Mouse (Mus musculus): ENCODE measurements at regions not wholly inside any gene's neighbourhood (a gene's known extent, or its start where the extent isn't known, plus 50 kb on each side); places are given as distances from the start of the nearest gene placed in this dataset.
"Not testable (repeated sequence)": the region's sequence is repeated elsewhere in the genome, so short reads cannot be mapped to it uniquely, and the experiment has no call there.

- DNase-seq (ENCODE audit: low spot score): peak; percentile 76
Observed at GRCm38 (mm10) chr14:61757086-61757822, 150.0 kb downstream of the Kcnrg start.

DNA sequence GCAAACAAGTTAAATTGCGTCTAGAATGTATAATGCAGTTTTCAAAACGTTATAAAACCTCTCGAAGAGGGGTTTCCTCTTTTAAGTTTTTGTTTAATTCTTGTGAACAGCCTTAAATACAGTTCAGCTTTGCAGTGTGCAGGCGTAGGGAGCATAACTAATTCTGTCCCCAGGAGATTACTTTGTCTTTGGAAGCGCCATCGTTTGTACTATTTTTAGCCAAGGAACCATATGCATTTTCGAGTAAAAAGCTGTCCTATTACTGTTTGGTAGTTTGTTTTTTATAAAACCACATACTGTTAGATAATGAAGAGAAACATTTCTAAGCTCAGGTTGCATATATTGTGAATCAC, 150.5 kb downstream of the Kcnrg start:
- DNase-seq (ENCODE audit: low spot score): no peak

- no peak for DNase-seq (ENCODE audit: low spot score)
Observed at GRCm38 (mm10) chr14:61758586-61758985, 151.3 kb downstream of the Kcnrg start.

DNA sequence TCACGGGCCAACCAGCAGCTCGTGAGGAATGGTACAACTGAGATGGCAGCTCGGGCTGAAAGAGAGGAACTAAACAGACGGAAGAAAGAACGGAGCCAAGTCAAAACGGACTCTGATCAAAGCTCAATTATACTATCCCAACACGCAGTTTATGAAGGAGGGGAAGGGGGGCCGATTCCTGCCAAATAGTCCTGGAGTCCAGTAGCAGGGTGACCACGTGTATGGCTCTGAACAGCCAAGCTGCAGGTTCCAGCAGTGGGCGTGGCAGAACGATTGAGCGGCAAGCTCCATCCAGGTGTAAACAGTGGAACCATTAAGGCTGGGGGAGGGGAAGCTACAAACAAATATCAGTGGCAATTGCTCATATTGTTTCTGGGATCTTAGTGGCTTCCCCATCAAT, 152.9 kb downstream of the Kcnrg start:
- not testable (repeated sequence) for DNase-seq (ENCODE audit: low spot score)

DNA sequence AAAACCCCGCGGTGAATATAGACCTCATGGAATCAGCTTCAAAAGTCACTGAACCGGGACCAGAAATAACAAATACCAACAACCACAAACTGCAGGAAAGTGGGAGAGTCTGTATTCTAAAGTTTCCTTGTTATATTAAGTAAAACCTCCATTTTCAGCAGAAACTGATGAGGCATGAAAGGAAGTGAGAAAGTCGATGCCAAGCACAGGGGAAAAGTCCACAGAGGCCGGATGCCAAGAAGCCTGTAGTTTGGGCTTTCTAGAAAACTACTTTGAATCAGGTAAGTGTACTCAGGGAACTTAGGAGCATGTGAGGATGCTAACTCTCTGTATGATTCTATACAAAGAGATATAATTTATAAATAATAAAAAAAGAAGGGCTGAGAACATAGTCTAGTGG, 154.8 kb downstream of the Kcnrg start:
- no peak for DNase-seq (ENCODE audit: low spot score)

DNA sequence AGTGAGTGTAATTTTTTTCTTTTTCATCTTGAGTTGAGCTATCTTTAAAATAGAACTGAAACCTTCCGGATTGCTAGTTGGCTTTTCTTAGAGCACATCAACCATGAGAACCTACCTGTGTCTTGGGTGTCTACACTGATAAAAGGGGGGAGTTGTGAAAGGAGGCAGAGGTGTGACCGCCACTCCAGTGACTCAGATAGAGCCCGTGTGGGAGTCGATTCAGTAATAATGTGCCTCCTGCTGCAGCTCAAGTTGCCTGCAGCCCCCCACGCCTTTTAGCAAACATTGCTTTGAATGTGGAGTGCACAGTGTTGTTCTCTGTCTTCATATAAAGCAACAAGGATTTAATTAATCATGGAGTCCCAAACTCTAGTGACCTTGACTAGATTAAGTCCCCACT, 162.6 kb downstream of the Kcnrg start:
- DNase-seq (ENCODE audit: low spot score): no peak

DNA sequence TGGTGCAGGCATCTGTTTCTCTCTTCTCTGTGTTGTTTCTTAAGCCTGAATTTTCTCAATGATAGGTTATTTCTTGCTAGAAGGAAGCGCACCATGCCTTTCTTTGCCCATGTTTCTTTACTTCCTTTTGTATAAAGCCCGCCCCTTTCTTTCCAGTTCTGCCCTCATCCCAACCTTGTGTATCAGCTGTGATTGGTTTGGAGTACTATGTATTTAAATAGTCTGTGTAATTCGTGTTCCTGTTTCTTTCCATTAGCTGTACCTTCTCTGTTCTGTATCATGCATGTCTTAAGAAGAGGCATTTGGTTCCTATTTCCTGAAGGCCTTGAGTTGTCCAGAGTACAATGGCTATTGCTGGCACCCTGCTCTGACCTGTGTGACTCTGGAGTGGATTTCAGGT, 166.9 kb downstream of the Kcnrg start:
- DNase-seq (ENCODE audit: low spot score): no peak

DNA sequence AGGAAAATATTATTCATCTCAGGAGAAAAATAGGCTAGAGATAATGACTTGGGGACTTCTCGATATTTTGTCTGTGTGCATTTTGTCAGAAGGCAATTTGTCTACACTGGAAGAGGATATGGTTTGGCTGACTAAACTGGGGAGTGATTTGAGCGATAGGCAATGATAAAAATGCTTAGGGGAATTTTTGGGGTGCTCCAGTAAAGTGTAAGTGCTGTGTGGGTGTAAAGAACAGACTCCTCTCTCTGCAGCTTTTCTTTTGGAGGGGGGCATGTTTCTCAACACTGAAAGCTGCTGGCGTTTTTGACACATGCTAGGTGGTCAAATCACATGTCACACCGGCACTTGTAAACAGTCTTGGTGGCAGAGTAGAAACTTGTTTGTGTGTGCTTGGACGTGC, 171.4 kb downstream of the Kcnrg start:
- DNase-seq (ENCODE audit: low spot score): no peak

DNA sequence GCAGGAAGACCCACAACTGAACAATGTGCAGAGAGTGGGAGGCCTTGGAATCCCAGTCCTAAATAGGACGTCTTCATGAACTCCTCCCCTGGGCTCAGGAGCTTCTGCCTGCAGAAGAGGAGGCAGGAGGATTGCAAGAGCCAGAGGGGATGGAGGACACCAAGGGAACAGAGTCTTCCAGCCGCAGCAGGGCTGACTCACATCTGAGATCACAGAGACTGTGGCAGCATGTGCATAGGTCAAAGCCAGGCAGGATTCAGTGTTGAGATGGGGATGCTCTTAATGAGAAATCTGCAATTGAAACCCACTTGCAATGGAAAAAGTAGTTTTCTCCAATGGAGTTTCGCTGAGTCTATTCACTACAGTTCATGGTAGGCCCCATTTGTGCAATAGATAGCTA, 175.9 kb downstream of the Kcnrg start:
- no peak for DNase-seq (ENCODE audit: low spot score)

- DNase-seq (ENCODE audit: low spot score): no peak
Observed at GRCm38 (mm10) chr14:61784609-61785008, 177.4 kb downstream of the Kcnrg start.

DNA sequence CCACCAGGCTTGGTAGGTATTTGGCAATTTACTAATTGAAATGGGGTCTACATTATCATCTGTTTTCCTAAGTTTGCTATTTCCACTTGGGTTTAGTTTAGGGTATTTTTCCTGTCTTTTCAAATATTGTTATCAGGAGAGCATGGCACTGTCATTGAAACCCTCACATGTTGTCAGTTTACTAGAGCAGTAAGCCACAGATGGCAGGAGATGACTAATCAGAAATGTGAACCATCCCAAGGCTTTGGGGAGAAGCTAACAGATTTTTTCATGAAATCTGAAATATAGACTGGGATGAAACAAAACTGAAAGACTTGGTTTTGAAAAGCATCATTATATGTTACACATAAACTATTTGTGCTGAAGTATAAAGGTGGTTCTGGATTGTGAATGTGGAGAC, 178.8 kb downstream of the Kcnrg start:
- DNase-seq (ENCODE audit: low spot score): no peak

GRCm38 (mm10) chr14:61787746-61788145, 180.5 kb downstream of the Kcnrg start:
- no peak for DNase-seq (ENCODE audit: low spot score)

GRCm38 (mm10) chr14:61788998-61789790, 181.9 kb downstream of the Kcnrg start:
- peak; percentile 67 for DNase-seq (ENCODE audit: low spot score)

GRCm38 (mm10) chr14:61795976-61796645, 188.9 kb downstream of the Kcnrg start:
- no peak for DNase-seq (ENCODE audit: low spot score)

- DNase-seq (ENCODE audit: low spot score): no peak
Observed at GRCm38 (mm10) chr14:61796671-61797070, 189.4 kb downstream of the Kcnrg start.

DNA sequence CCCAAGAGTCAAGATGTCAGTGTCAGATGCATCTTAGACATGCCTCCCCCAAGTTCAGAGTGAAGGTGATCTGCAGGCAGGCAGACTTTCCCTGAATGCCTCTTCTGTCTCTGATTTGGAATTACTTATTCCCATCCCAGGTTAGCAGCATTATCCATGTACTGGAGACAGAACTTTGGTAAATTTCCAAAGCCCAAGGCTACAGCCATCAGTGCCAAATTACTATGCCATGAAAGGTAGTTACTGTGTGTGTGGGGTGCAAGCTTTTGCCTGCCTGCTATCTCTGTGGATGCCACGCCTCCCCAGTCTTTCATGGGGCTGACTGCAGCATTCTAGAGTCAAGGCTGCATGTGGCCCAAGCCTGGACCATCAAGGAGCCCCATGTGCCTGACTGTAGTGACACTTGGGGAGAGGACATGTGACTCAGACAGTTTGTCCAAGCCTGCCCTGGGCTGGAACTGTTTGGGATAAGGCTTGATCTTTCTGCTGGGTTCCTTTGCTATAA, 196.2 kb downstream of the Kcnrg start:
- DNase-seq (ENCODE audit: low spot score): no peak

- no peak for DNase-seq (ENCODE audit: low spot score)
Observed at GRCm38 (mm10) chr14:61805433-61805832, 198.2 kb downstream of the Kcnrg start.

- DNase-seq (ENCODE audit: low spot score): no peak
Observed at GRCm38 (mm10) chr14:61808193-61808592, 200.9 kb downstream of the Kcnrg start.

DNA sequence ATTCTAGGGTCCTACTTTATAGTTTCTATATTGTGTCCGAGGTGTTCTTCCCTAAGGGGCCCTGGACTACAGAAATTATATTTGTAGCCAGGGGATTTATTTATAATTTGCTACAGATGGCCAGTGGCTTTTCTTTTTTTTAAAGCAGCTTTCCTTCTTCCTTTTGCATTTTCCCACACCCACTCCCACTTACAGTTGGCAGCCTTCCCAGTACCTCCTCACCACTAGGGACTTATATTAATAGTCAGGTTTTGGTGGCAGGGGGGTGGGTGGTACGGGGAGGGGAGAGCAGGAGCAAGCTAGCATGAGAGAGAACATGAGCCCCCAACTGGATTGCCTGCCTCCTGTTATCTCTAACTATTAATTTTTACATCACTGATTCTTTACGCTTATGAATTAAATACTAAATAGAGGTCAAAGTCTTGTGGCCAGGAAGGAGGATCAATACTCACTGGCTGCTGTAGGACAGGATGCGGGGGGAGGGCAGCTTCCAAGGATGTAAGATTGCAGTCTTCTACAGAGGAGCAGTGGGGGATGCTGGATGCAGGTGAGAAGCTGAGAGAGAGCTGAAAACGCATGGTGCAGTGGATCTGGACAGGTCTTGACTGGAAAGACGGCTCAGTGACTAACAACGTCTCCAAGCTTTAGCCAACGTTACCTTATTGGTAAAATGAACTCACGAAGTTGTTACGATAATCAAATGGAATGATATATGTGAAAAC, 202.6 kb downstream of the Kcnrg start:
- peak; percentile 29 for DNase-seq (ENCODE audit: low spot score)

GRCm38 (mm10) chr14:61810836-61811235, 203.6 kb downstream of the Kcnrg start:
- no peak for DNase-seq (ENCODE audit: low spot score)

DNA sequence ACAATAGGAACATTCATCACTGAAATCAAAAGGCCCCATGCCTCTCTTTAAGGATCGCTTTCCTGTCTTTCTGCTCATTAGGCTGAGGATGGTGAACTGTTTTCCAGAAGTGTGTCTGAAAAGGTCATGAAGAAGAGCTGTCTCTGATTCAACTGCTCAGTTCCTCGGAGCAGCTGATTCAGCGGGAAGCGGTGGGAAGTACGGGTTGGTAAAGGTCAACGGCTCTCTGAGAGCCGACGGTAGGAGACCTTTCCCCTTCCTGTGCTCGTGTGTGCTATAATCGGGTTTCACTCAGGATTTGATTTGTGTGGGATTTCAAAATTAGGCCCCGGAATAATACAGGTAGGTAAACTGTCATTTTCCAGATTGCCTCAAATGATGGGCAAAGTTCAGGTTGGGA, 210.5 kb downstream of the Kcnrg start:
- no peak for DNase-seq (ENCODE audit: low spot score)

DNA sequence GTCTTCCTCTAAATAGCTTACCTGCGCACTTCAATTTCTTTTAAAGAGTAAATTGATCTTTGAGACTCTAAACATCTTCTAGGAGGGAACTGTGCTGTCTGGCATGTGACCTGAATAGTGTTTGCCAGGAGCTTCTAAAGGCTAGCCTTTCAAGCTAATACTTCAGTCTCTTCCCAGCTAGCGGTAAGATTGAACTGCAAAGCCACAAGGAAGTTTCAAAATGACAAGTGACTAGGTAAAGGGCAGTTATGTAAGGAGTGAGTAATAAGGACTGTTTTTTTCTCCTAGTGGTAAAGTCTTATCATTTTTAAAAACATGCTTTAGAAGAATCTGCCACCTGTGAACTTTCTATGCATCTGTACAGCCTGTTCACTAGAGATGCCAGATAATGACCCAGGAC, 211.1 kb downstream of the Kcnrg start:
- DNase-seq (ENCODE audit: low spot score): no peak
